Mouse (Mus musculus) small intestine, adult 2 months (tissue): ENCODE results near the gene Tnni3k. TPM values are rescaled to one million over a fixed set of nuclear protein-coding genes. Genes with fewer than 3 reads are reported as not detected.

ENCODE experiments used
- H3K27ac ChIP-seq: fragments of 200-500 bp; 2 replicates; pipeline ENCODE4 v1.5.1; 2012; ENCODE audit warnings: low read depth, low read length, control low read depth, inconsistent platforms; ENCODE audit not compliant: insufficient read depth
- H3K27me3 ChIP-seq: fragments of 200-500 bp; 2 replicates; pipeline ENCODE4 v1.6.1; 2012; ENCODE audit warnings: mild to moderate bottlenecking, moderate library complexity, low read length, inconsistent platforms; ENCODE audit not compliant: control insufficient read depth, insufficient read depth
- H3K36me3 ChIP-seq: fragments of 200-500 bp; 2 replicates; pipeline ENCODE4 v1.6.1; 2012; ENCODE audit warnings: mild to moderate bottlenecking, low read length, control low read depth, inconsistent platforms; ENCODE audit not compliant: control insufficient read depth, insufficient read depth
- H3K4me1 ChIP-seq: fragments of 200-500 bp; 2 replicates; pipeline ENCODE4 v1.6.1; 2012; ENCODE audit warnings: low read length, inconsistent platforms, mixed read lengths; ENCODE audit not compliant: control insufficient read depth, insufficient read depth, insufficient read length
- H3K4me3 ChIP-seq: fragments of 200-500 bp; 2 replicates; pipeline ENCODE4 v1.5.1; 2012; ENCODE audit warnings: low read depth, mild to moderate bottlenecking, control low read depth, inconsistent platforms, low read length, moderate library complexity
- CTCF ChIP-seq: fragments of 200-500 bp; IDR thresholded peaks from 2 replicates; pipeline ENCODE4 v1.5.1; 2012; ENCODE audit warnings: low read depth, mild to moderate bottlenecking, control low read depth, inconsistent platforms, low read length, moderate library complexity, mixed read lengths; ENCODE audit not compliant: insufficient replicate concordance, insufficient read length; ENCODE audit errors: extremely low read depth
- POLR2A ChIP-seq: fragments of 200-500 bp; IDR thresholded peaks from 2 replicates; pipeline ENCODE4 v1.6.1; 2012; ENCODE audit warnings: low read depth, mild to moderate bottlenecking, control low read depth, inconsistent platforms, low read length, moderate library complexity
- WGBS: fragments of 180-500 bp; shearing (Covaris S2); methylation state at CpG from one replicate; pipeline ENCODE4 v1.1.7; 2018; 5-methylcytosine and 5-hydroxymethylcytosine counted together
- polyA plus RNA-seq: library from polyadenylated mRNA; depleted of rRNA; stranded (reverse); fragments of >200 nt; gene quantifications from 2 replicates; pipeline ENCODE4 v1.2.3, GENCODE M21; 2012; rRNA removed

Gene Tnni3k
- polyA plus RNA-seq, 1 experiment, result 0.06 TPM

DNA sequence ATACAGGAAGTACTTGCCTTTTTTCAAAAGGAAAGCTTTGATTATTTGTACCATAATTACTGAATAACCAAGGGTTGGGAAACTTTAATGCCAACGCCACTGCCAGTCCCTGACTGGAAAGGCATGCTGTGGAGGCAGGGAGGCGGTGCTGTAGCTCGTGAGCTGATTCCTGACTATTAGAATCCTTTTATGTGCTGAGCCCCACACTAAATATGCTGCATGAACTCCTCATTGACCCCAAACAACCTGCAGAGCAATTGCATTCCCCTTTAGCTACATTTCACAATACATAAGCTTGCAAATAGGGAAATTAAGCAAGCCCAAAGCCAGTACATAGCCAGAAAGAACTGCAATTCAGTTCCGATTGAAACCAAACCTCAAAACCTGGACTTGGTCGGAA lies 313.7 kb downstream of the Tnni3k start:
- Histone ChIP-seq H3K27me3 (no peaks in the 10 kb centered on the region), H3K4me3 (no peak overlapping the region), H3K27ac (no peak overlapping the region), H3K36me3 (no peaks in the 10 kb centered on the region), H3K4me1 (no peaks in the 10 kb centered on the region)
- no peak for TF ChIP-seq POLR2A
- TF ChIP-seq CTCF, result no peak
- WGBS, result 59% methylated on average over 5 of the region's 5 CpGs

Other genes with a start within 250 kb of the Tnni3k start
- 1.8 and 2.6 TPM in 2 replicates for gene Fpgt, start 38.0 kb upstream of the Tnni3k start, polyA plus RNA-seq
- not detected in 2 replicates for gene Lrriq3, start 38.0 kb upstream of the Tnni3k start, polyA plus RNA-seq